Mouse (Mus musculus): ENCODE measurements around the gene Egln2.

Gene Egln2

DNA sequence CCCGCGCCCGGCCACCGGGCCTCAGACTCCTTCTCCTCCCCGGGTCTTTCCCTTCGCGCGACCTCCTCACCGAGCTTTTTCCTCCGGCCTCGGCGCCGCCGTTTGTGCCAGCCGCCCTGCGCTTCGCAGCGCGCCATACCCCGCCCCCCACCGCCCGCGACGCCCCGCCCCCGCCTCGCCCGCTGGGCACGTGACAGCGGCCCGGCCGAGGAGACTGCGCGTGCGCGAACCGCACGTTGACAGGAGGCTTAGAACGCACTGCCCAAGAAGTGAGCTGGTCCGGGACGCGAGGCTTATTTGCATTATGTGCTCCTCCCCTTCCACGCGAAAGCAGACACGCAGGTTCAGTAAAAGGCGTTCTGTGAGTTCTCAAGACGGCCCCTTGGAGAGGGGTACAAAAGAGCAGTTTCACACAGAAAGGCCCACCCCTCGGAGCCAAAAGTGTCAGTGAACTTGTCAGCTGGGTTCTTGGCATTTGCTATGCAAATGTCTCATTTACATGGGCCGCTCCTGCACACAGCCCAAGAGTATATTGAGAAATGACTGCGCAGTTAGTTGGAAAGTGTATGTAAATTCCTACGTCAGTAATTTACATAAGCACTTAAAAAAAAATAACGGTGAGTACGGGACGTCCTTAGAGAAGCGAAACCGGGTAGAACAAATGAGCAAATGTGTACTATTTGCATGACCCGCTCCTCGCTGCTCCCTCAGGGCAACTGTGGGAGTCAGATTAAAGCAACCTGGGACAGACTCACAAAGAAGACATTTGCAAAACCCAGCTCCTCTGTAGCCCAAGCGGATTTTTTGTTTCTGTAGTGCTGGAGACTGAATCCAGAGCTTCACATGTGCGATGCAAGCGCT, at the start of gene Egln2:
TSS of gene Egln2 (minus strand) at position 189 of the 861 bp plus-strand sequence.
- peak; percentile 95 for DNase-seq

DNA sequence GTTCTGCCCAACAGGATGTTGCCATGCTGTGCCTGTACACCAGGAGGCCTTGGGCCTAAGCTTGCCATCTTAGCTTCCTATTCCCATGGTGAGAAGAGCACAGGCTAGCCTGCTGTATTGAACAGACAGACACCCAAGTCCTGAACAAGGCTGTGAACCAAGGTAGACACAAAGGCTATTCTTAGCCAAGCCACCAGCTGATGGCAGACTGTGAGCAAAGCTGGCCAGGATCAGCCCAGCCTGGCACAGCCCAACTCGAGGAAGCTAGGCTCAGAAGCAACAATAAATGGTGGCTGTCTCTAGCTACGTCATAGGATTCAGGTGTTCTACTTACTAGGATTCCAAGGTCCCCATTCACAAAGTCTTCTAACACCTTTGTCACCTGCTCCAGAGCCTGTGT, 46.0 kb upstream of the Egln2 start:
- no peak for DNase-seq

DNA sequence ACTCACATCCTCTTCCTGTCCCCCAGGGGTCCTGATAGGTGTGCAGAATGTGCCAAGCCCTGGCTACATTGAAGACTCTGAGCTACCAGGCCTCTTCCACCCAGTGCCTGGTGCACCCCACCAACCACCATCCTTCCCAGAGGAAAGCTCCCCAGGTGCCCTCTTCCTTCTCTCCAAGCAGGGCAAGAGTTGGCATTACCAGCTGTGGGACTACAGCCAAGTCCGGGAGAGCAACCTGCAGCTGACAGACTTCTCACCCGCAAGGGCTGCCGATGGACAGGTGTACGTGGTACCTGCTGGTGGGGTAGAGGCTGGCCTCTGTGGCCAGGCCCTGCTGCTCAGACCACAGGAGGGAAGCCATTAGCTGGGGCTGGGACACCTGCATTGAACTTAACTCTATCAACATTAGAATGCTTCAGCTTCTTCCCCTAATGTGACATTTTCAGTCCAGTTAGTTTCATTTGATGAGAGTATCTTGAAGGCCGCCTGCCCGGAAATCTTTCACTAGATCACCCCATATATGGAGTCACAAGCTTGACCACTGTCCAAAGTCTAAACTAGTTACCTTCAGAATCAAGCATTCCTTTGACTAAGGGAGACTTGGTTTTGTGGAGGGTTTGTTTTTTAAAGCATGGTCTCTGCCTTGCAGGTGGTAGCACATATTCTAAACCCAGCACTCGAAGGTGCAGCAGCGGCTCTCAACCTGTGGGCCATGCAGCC, 37.3 kb upstream of the Egln2 start:
- no peak for DNase-seq

DNA sequence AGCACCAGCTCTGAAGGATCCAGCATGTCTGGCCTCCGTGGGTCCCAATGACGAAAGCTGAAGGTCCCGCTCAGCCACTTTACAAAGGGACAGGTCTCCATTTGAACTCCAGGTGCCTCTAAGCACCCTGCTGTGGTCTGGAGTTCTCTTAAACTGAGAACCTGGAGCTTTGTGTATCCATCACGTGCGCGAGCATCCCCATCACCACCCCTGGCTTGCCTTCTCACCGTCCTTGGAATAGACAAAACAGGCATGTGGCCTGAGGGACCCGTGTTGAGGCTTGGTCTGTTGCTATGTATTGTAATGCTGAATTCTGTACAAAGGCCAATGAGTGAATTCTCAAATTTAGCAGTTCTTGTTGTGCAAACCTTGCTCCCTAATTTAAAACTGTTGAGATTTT, 32.2 kb upstream of the Egln2 start:
- no peak for DNase-seq

DNA sequence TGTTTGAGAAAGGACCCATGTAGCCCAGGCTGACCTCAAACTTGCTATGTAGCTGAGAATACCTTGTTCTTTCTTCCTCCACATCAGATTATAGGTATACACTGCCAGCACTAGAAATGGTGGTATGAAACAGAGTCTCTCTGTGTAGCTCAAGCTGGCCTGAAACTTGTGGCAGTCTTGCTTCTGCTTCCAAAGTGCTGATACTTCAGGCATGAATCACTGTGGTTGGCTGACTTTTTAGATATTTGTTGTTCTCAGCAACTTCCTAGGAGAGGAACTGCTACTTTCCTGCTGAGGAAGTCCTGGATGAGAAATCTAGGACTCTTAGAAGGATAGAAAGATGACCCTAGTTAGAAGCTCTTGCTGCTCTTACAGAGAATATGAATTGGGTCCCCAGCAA, 31.8 kb upstream of the Egln2 start:
- DNase-seq: no peak

DNA sequence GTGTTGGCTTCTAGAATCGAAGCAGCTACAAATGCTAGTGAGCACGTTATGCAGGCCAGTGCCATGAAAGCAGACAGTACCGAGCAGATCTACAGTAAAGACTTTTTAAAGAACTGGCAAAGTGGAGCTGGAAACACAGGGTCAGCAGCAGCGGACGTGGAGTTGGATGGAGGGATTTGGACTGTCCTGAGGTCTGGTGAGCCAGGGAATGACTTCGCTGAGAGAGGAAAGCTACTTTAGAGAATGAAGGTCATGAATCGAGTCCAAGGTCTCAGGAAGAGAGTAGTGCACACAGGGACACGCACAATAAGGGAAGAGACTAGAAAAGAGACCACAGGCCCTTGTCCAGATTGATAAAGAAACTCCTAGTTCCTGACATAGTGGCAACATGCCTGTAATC, 31.0 kb upstream of the Egln2 start:
- no peak for DNase-seq

DNA sequence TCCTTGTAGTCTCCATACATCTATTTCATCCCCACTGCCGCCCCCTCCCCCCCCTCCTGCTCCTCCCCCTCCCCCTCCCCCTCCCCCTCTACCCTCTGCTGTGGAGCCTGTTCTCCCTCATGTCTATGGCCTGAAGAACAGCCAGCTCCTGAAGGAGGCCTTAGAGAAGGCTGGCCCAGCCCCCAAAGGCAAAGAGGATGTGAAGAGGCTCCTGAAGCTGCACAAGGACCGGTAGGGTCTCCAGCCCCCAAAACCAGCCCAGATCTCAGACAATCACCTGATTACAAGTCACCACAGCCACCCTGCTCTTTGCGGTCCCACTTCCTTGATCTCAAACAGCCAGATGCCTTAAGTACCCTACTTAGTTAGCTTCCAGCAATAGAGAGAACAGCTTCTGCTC, 30.5 kb upstream of the Egln2 start:
- DNase-seq: no peak

DNA sequence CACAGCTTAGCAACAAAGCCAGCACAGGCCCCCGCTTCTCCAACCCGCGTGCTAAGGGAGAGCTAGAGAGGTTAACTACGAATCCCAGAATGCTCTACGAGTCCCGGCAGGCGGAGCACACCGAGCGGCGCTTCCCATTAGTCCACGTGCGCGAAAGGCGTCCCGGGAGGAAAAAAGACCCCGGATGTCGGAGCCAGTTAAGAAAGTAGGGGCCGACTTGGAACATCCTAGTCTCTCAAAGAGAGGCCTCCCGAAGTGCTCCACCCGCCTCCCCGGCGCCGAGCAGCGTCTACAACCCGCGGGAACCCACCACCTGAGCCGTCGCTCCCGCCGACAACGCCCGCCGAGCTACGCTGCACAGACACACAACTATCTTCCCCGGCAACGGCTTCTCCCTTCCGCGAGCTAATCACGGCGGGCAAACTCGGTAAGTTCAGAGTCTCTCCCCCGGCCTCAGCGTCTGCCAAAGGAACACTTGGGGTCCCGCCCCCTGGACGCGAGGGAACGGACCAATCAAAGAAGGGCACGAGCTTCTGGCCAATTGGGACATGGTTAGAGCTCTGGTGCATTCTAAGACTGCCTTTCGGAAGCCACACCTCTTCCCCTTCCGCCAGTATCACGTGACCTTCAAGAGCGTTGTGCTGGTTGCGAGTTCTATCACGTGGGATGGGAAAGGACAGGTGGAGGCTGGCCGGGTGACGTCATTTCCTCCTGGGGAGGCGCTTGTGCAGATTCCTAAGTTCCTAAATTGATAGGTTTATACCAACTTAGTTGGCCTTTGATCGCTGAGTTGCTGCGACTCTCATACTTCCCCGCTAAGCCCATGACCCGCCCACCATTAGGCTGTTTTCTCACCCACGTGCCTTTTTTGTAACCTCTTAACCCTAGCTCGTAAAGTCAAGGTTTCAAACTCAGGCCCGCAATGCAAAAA, 29.3 kb upstream of the Egln2 start, which contains the start of the genes BC024978 and Snrpa:
TSS of gene BC024978 (plus strand) at position 101 of the 931 bp plus-strand sequence.
TSS of gene Snrpa (minus strand) at position 591 of the 931 bp plus-strand sequence.
- DNase-seq: peak; percentile 97

DNA sequence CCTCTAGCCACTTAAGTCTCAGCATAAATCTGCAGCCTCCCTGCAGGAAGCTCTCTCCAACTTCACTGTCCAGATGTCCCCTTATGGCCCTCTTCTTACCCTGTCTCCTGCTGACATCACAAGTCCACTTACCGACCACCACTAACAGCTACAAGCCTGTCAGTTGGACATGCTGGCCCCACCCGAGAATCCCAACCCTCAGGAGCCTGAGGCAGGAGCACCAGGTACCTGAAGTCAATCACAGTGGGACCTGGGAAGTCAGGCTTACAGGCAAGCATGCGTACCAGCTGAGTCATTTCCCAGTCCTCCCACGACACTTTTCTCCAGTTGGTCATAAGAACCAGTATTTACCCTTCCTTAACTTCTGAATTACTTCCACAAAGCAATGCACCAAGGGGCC, 27.1 kb upstream of the Egln2 start:
- DNase-seq: no peak

DNA sequence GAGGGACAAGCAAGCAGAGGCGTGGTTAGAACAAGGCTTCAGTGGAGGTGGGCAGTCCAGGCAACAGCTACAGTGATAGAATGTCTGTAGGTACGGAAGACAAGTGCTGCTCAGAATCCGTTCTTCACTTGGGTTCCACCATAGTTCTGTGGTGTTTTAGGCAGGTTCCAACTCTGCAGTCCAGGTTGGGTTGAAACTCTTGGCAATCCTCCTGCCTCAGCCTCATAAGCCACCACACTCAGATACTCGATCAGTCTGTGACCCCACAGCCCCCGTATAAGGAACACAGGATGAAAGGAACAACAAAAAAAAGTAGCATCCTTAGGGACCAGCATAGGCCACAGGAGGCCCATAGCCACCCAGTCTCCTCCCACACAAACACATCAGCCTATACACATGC, 25.8 kb upstream of the Egln2 start:
- DNase-seq: no peak

DNA sequence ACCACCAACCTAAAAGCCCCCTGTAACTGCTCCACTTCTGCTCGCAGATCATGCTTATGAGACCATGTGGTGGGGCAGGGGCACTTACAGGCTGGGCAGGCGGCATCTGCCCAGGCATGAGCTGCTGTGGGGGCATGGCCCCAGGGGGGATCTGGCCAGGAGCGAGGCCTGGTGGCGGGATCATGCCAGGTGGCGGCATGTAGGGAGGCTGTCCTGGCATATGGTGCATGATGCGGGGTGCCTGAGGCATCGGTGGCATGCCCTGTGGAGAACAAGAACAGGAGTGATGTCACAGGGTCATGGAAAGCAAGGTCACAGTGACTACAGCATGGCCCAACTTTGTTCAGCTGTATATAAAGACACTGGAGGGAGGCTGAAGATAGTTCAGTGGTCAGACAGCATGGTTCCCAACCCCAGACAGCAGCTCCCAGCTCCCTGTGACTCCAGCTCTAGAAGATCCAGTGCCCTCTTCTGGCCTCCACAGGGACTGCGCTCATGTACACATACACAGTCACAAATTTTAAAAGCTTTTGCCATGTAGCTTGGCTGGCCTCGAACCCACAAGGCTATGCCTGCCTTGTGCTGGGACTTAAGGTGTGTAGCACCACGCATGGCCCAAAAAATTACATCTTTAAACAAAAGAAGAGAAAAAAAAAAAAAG, 22.8 kb upstream of the Egln2 start:
- DNase-seq: no peak

DNA sequence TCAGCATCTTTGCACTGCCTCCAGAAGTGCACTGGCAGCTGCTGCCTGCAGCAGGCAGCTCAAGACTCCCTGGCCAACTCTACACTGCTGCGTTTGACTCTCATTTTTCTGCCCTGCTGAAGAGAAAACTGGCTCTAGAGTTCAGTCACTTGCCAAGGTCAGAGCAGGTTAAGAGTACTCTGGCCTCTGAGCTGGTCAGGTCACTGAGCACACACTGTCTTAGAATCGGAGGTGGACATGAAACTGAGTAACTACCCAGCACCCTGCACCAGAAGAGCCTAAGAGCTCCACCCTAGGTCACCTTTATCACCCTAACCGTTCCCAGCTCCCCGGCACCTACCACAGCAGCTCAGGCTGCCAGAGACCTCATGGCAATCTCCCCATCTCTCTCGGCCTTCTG, 19.4 kb upstream of the Egln2 start:
- no peak for DNase-seq

DNA sequence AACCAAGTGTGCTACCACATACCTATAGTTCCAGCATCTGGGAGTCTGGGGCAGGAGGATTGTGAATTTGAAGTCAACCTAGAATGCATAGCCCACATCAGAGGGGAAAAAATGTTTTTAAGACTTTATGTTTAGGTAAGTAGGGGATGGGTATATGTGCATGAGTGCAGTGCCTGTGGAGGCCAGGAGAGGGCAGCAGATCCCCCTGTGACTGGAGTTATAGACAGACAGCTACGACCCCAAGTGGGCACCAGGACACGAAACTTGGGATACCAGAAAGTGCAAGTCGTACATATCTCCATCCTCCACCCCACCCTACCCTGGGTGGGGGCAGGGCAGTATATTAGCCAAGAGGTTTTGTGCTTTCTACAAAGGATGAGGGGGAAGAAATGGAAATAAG, 18.4 kb upstream of the Egln2 start:
- peak; percentile 49 for DNase-seq

DNA sequence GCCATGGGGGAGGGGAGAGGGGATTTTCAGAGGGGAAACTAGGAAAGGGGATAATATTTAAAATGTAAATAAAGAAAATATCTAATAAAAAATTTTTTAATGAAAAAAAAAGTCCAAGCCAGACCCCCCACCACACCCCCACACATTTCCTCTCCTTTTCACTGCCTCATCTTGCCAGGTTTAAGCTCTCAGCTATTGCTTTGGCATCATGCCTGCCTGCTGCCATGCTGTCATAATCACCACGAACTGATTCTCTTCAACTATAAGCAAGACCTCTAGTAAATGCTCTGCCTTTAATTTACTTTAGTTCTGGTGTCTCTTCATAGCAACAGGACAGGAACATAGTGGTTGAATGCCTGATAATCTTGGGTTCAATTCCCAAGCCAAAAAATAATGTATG, 15.9 kb upstream of the Egln2 start:
- no peak for DNase-seq

DNA sequence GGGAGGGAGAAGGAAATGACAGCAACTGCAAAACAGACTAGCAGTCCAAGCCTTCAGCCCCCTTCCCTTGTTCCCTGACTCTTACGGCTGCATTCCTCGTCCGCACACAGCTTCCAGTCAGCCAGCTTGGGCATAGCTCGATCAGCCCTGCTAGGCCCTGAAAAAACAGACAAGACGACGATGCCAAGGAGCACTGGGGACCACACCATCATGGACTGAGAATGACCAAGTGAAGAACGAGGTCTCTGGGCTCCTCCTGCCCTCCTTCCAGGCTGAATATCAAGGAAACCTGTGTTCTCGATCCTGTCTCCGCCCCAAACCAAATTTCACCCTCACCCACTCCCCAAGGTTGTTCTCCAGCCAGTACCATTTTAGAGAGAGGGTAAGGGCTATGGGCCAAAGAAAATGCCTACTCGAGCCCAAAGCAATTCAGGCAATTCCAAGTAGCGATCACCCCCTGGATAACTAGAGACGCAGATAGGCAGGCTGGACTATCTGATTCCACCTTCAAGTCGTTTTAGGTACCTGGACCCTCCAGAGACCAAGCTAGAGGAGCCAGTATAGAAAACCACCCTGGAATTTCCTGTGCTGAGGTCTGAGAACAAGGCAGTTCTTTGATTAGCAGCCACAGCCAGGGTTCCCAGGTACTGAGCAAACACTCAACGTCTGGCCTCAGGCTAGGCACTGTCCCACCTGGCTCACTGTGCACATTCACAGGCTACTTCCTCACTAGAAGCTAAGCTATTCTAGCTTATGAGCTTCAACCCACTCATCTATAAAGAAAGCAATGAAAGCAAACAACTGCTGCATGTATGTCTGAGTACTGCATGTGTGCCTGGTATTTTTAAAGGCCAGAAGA, 14.5 kb upstream of the Egln2 start, which contains the start of the genes Gm21983 and Mia:
TSS of gene Gm21983 (minus strand) at position 250 of the 859 bp plus-strand sequence.
TSS of gene Mia (minus strand) at position 321 of the 859 bp plus-strand sequence.
- no peak for DNase-seq

DNA sequence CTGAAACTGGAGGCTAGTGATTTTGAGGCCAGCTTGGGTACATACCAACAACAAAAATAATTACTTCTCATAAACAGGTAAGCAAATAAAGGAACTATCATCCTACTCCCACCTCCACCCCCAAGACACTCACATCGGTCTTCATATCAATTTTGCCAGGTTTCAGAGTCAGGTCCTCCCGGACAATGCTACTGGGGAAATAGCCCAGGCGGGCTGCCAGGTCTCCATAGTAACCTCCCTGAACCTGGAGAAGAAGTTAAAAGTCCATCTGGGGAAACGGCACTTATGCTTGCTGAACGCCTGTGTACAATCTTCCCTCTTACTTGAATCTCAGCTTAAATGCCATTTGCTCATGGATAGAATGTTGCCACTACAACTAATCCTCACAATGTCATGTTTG, 13.4 kb upstream of the Egln2 start:
- no peak for DNase-seq

DNA sequence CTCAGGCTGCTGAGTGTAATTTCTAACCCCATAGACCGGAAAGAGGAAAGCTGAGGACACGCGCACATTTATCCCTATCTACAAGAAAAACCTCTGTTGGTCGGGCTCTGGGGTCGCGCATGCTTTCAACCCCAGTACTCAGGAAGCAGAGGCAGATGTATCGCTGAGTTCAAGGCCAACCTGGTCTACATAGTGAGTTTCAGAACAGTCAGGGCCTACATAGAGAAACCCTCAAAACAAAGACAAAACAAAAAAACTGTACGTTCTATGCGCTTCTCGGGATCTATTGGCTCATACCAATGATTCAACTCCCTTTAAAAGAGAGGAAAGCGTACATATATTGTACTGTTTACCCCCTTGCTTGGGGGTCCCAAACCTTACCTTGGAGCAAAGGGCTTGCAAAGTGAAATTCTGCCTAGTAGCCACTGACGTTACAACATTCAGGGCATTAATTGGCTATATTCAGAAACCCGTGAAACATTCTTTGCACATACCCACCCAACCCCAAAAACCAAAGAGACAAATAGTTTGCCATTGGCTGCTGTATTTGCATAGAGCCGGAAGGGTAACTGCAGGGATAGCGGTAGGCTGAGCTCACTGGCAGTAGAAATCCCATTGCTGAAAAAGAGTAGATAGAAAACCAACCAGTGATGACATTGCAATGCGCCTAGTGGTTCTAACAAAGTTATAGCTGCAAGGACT, 12.8 kb upstream of the Egln2 start:
- DNase-seq: no peak

DNA sequence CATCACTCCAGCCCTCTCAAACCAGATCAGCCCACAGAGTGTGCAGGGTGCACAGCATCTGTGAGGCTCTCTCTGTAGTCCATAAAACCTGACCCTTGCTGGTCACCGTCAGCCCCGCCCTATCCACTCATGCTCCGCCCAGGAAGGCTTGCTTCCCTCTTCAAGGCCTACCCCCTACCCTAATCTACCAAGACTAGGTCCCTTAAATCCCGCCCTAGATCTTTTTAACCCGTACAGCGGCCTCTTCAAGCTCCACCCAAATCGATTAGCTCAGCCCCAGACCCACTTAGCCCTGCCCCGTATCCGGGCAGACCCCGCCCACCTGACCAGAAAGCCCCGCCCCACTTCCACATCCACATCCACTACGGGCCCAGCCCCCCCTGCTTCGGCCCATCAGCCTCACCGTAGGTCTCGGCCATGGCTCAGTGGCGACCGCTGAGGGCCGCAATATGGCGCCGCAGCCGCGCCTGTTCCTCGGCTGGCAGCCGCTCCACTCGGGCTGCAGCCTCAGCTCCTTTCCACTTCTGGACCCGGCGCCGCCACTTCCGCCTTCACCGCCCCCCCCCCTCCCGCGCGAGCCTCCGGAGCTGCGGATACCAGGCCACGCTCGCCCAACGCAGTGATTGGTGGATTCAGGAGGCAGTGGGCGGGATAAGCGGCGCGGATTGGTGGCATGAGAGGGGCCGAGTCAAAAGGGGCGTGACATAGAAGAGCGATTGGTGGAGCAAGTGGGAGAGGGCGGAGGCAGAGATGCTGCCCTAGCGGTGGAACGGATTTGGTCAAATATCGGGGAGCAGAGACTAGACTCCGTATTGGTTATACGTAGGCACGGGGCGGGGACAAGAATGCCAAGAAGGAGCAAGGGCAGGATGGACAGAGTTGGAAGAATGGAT, 12.0 kb upstream of the Egln2 start, which contains the start of gene Rab4b:
TSS of gene Rab4b (minus strand) at position 573 of the 893 bp plus-strand sequence.
- peak; percentile 98 for DNase-seq

DNA sequence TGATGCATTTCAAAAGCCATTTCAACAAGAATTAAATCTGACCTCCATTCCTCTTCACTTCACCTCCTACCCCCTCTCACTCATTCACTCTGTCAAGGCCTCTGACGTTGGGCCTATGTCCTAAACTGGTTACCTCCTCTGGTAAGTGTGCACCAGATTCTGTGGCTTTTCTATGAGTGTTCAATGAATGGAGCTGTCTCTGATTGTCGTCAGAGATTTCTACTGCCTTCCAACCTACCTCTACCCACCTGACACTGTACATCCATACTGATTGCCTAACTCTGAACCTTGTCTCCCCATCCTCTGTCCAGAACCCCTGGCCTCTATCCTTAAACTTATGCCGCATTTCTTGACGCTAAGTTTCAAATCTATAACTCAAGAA, 11.3 kb upstream of the Egln2 start:
- no peak for DNase-seq

Data from embryo, embryonic 11 days (tissue).